Mouse (Mus musculus): ENCODE measurements around the gene Zswim5. TPM values are rescaled to one million over a fixed set of nuclear protein-coding genes. Genes with fewer than 3 reads are reported as not detected.
"Not testable (repeated sequence)": the region's sequence is repeated elsewhere in the genome, so short reads cannot be mapped to it uniquely, and the experiment has no call there.

The Zswim5 gene
- polyA plus RNA-seq (2014; fragmentation: Nextera tagmentation; extraction: Ambion mirVana) = 6.4 and 8.1 TPM in 2 replicates

- Histone ChIP-seq H3K4me3 (ENCODE audit: low read depth, low read length) (peak within 1 kb of the TSS; percentile 92), H3K9me3 (ENCODE audit: control insufficient read depth, low read length) (no peaks in the 10 kb centered on the region), H3K27ac (ENCODE audit: low read depth, low read length) (peak within 1 kb of the TSS; percentile 97), H3K27me3 (ENCODE audit: control insufficient read depth, insufficient read depth, low read length) (no peaks in the 10 kb centered on the region), H3K4me1 (ENCODE audit: control insufficient read depth, insufficient read depth, low read length) (peaks cover 9% of the 10 kb centered on the region), H3K36me3 (ENCODE audit: control insufficient read depth, insufficient read depth, low read length) (no peaks in the 10 kb centered on the region), H3K9ac (replicated peaks; ENCODE audit: low read depth, low read length) (peak within 1 kb of the TSS; percentile 91), H3K4me2 (ENCODE audit: low read depth, low read length) (peak within 1 kb of the TSS; percentile 58)
- under 1% methylated on average over 82 of the region's 104 CpGs for WGBS
- ATAC-seq (ENCODE audit: low read depth) = peak; percentile 96
Measured at GRCm38 (mm10) chr4:116876995-116877728, at the start of gene Zswim5. Zswim5 (plus strand) TSS chr4:116877376.

- Histone ChIP-seq H3K27ac (ENCODE audit: low read depth, low read length) (no peak overlapping the region), H3K27me3 (ENCODE audit: control insufficient read depth, insufficient read depth, low read length) (no peaks in the 10 kb centered on the region), H3K4me3 (ENCODE audit: low read depth, low read length) (no peak overlapping the region), H3K9ac (replicated peaks; ENCODE audit: low read depth, low read length) (no peak overlapping the region), H3K4me2 (ENCODE audit: low read depth, low read length) (no peak overlapping the region), H3K9me3 (ENCODE audit: control insufficient read depth, low read length) (no peaks in the 10 kb centered on the region), H3K4me1 (ENCODE audit: control insufficient read depth, insufficient read depth, low read length) (peaks cover 10% of the 10 kb centered on the region; the same call in 1 of the 2 replicates), H3K36me3 (ENCODE audit: control insufficient read depth, insufficient read depth, low read length) (no peaks in the 10 kb centered on the region)
- 0 out of 2 replicates have a peak, but pooled peaks have one; percentile 36 for ATAC-seq (ENCODE audit: low read depth)
- under 1% methylated on average over 4 of the region's 4 CpGs for WGBS
Measured at GRCm38 (mm10) chr4:116827819-116828218, 49.4 kb upstream of the Zswim5 start.

GRCm38 (mm10) chr4:116829364-116830069, 47.7 kb upstream of the Zswim5 start:
- Histone ChIP-seq H3K9ac (replicated peaks; ENCODE audit: low read depth, low read length) (no peak overlapping the region), H3K4me1 (ENCODE audit: control insufficient read depth, insufficient read depth, low read length) (peaks cover 5% of the 10 kb centered on the region; the same call in 1 of the 2 replicates), H3K27ac (ENCODE audit: low read depth, low read length) (peak overlapping the region; percentile 78), H3K27me3 (ENCODE audit: control insufficient read depth, insufficient read depth, low read length) (no peaks in the 10 kb centered on the region), H3K9me3 (ENCODE audit: control insufficient read depth, low read length) (no peaks in the 10 kb centered on the region), H3K36me3 (ENCODE audit: control insufficient read depth, insufficient read depth, low read length) (no peaks in the 10 kb centered on the region), H3K4me3 (ENCODE audit: low read depth, low read length) (no peak overlapping the region), H3K4me2 (ENCODE audit: low read depth, low read length) (no peak overlapping the region)
- WGBS = 20% methylated on average over 6 of the region's 6 CpGs
- ATAC-seq (ENCODE audit: low read depth) = peak; percentile 29; the same call in 1 of the 2 replicates

- H3K27me3 ChIP-seq (ENCODE audit: control insufficient read depth, insufficient read depth, low read length) = no peaks in the 10 kb centered on the region
- peaks cover 4% of the 10 kb centered on the region; the same call in 1 of the 2 replicates for H3K4me1 ChIP-seq (ENCODE audit: control insufficient read depth, insufficient read depth, low read length)
- H3K27ac ChIP-seq (ENCODE audit: low read depth, low read length) = peak overlapping the region; percentile 78
- no peak overlapping the region for H3K4me3 ChIP-seq (ENCODE audit: low read depth, low read length)
- no peak overlapping the region for H3K9ac ChIP-seq (replicated peaks; ENCODE audit: low read depth, low read length)
- peak; percentile 76 for ATAC-seq (ENCODE audit: low read depth)
- H3K36me3 ChIP-seq (ENCODE audit: control insufficient read depth, insufficient read depth, low read length) = no peaks in the 10 kb centered on the region
- H3K4me2 ChIP-seq (ENCODE audit: low read depth, low read length) = no peak overlapping the region
- no peaks in the 10 kb centered on the region for H3K9me3 ChIP-seq (ENCODE audit: control insufficient read depth, low read length)
- WGBS = 10% methylated on average over 6 of the region's 6 CpGs
Measured at GRCm38 (mm10) chr4:116830070-116830368, 47.2 kb upstream of the Zswim5 start.

GRCm38 (mm10) chr4:116838999-116839398, 38.2 kb upstream of the Zswim5 start:
- no peak for ATAC-seq (ENCODE audit: low read depth)
- Histone ChIP-seq H3K27ac (ENCODE audit: low read depth, low read length) (no peak overlapping the region), H3K4me3 (ENCODE audit: low read depth, low read length) (no peak overlapping the region), H3K36me3 (ENCODE audit: control insufficient read depth, insufficient read depth, low read length) (no peaks in the 10 kb centered on the region), H3K27me3 (ENCODE audit: control insufficient read depth, insufficient read depth, low read length) (no peaks in the 10 kb centered on the region), H3K4me1 (ENCODE audit: control insufficient read depth, insufficient read depth, low read length) (no peaks in the 10 kb centered on the region), H3K4me2 (ENCODE audit: low read depth, low read length) (no peak overlapping the region), H3K9me3 (ENCODE audit: control insufficient read depth, low read length) (no peaks in the 10 kb centered on the region), H3K9ac (replicated peaks; ENCODE audit: low read depth, low read length) (no peak overlapping the region)
- 32% methylated on average over 2 of the region's 2 CpGs for WGBS

GRCm38 (mm10) chr4:116840096-116840495, 37.1 kb upstream of the Zswim5 start:
- not testable (repeated sequence) for H3K4me3 ChIP-seq (ENCODE audit: low read depth, low read length); H3K4me1 ChIP-seq (ENCODE audit: control insufficient read depth, insufficient read depth, low read length); ATAC-seq (ENCODE audit: low read depth); H3K9ac ChIP-seq (replicated peaks; ENCODE audit: low read depth, low read length); H3K27ac ChIP-seq (ENCODE audit: low read depth, low read length); H3K4me2 ChIP-seq (ENCODE audit: low read depth, low read length); H3K9me3 ChIP-seq (ENCODE audit: control insufficient read depth, low read length); H3K27me3 ChIP-seq (ENCODE audit: control insufficient read depth, insufficient read depth, low read length); H3K36me3 ChIP-seq (ENCODE audit: control insufficient read depth, insufficient read depth, low read length)
- WGBS = 36% methylated on average over 20 of the region's 29 CpGs

GRCm38 (mm10) chr4:116840841-116841240, 36.3 kb upstream of the Zswim5 start:
- Histone ChIP-seq H3K27me3 (ENCODE audit: control insufficient read depth, insufficient read depth, low read length) (no peaks in the 10 kb centered on the region), H3K36me3 (ENCODE audit: control insufficient read depth, insufficient read depth, low read length) (no peaks in the 10 kb centered on the region), H3K4me1 (ENCODE audit: control insufficient read depth, insufficient read depth, low read length) (no peaks in the 10 kb centered on the region), H3K4me3 (ENCODE audit: low read depth, low read length) (no peak overlapping the region), H3K9me3 (ENCODE audit: control insufficient read depth, low read length) (no peaks in the 10 kb centered on the region), H3K4me2 (ENCODE audit: low read depth, low read length) (no peak overlapping the region), H3K27ac (ENCODE audit: low read depth, low read length) (no peak overlapping the region), H3K9ac (replicated peaks; ENCODE audit: low read depth, low read length) (no peak overlapping the region)
- WGBS = 85% methylated on average over 6 of the region's 6 CpGs
- ATAC-seq (ENCODE audit: low read depth) = no peak

- 92% methylated on average over 3 of the region's 3 CpGs for WGBS
- H3K27me3 ChIP-seq (ENCODE audit: control insufficient read depth, insufficient read depth, low read length) = no peaks in the 10 kb centered on the region
- no peaks in the 10 kb centered on the region for H3K4me1 ChIP-seq (ENCODE audit: control insufficient read depth, insufficient read depth, low read length)
- no peaks in the 10 kb centered on the region for H3K36me3 ChIP-seq (ENCODE audit: control insufficient read depth, insufficient read depth, low read length)
- no peaks in the 10 kb centered on the region for H3K9me3 ChIP-seq (ENCODE audit: control insufficient read depth, low read length)
- no peak overlapping the region for H3K4me2 ChIP-seq (ENCODE audit: low read depth, low read length)
- H3K4me3 ChIP-seq (ENCODE audit: low read depth, low read length) = no peak overlapping the region
- ATAC-seq (ENCODE audit: low read depth) = no peak
- H3K9ac ChIP-seq (replicated peaks; ENCODE audit: low read depth, low read length) = no peak overlapping the region
- no peak overlapping the region for H3K27ac ChIP-seq (ENCODE audit: low read depth, low read length)
Measured at GRCm38 (mm10) chr4:116844324-116844723, 32.9 kb upstream of the Zswim5 start.

GRCm38 (mm10) chr4:116849901-116850300, 27.3 kb upstream of the Zswim5 start:
- H3K36me3 ChIP-seq (ENCODE audit: control insufficient read depth, insufficient read depth, low read length) = no peaks in the 10 kb centered on the region
- H3K4me1 ChIP-seq (ENCODE audit: control insufficient read depth, insufficient read depth, low read length) = no peaks in the 10 kb centered on the region
- no peaks in the 10 kb centered on the region for H3K9me3 ChIP-seq (ENCODE audit: control insufficient read depth, low read length)
- no peak overlapping the region for H3K4me2 ChIP-seq (ENCODE audit: low read depth, low read length)
- no peak overlapping the region for H3K27ac ChIP-seq (ENCODE audit: low read depth, low read length)
- no peaks in the 10 kb centered on the region for H3K27me3 ChIP-seq (ENCODE audit: control insufficient read depth, insufficient read depth, low read length)
- no peak for ATAC-seq (ENCODE audit: low read depth)
- H3K9ac ChIP-seq (replicated peaks; ENCODE audit: low read depth, low read length) = no peak overlapping the region
- 80% methylated on average over 3 of the region's 3 CpGs for WGBS
- no peak overlapping the region for H3K4me3 ChIP-seq (ENCODE audit: low read depth, low read length)
